Mouse (Mus musculus) myocyte (in vitro differentiated cells): ENCODE measurements around the gene Zmat5.

ENCODE experiments used
- POLR2A ChIP-seq: IDR thresholded peaks from one replicate; pipeline ENCODE4 v1.6.1; 2011; ENCODE audit warnings: low read depth, mild to moderate bottlenecking, control low read depth, moderate library complexity; ENCODE audit not compliant: insufficient read length
- USF1 ChIP-seq: IDR thresholded peaks from one replicate; pipeline ENCODE4 v1.6.1; 2011; ENCODE audit warnings: low read depth, mild to moderate bottlenecking, control low read depth, moderate library complexity

DNA sequence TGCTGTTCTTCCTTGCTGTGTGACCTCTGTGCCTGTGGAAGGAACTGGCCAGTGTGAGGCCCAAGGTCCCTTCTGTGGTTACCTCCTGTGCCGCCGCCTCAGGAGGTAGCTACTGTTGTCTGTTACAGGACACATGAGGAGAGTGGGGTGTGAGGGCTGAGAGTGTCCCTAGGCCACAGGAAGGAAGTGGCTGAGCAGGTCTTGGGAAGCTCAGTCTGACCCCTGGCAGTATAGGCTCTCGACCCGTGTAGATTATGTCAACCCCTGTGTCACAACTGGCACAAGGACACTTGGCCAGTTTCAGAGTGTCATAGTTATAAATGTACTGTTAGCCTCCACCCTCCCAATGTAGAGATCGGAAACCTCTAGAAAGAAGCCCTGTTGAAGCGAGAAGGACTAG is 21.0 kb upstream of the Zmat5 start:
- TF ChIP-seq POLR2A (no peak), USF1 (no peak)
